Mouse (Mus musculus) ES-E14 (cell line): ENCODE measurements around the gene Resp18.

Experiments used
- HCFC1 ChIP-seq: IDR thresholded peaks from 2 replicates; pipeline ENCODE4 v1.6.1; 2012; ENCODE audit warnings: low read length, inconsistent platforms, borderline replicate concordance; ENCODE audit not compliant: insufficient read depth
- MAFK ChIP-seq: IDR thresholded peaks from 2 replicates; pipeline ENCODE4 v1.6.1; 2014; ENCODE audit warnings: mild to moderate bottlenecking, low read depth, low read length, inconsistent platforms; ENCODE audit not compliant: insufficient read depth
- ZC3H11A ChIP-seq: IDR thresholded peaks from 2 replicates; pipeline ENCODE4 v1.6.1; 2012; ENCODE audit warnings: low read depth, mild to moderate bottlenecking, inconsistent platforms, low read length, borderline replicate concordance

DNA sequence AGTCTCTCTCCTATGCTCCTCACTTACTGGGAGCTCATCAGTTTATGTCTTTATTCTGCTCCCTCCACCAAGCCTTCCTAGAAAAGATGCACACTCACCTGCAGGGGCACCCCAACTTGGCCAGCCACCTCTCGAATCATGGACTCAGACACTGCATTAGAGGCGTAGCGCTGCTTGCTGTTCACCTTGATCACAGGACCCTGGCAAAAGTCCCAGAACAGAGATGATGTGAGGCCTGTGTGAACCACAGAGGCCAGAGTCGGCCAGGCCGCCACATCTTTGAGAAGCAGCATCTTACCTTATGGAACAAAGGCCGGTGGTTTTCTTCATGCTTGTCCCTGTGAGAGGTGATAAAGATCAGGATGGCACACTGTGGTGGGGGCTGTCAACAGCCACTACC lies 33.5 kb upstream of the Resp18 start:
- TF ChIP-seq HCFC1: no peak
- TF ChIP-seq MAFK: no peak
- no peak for TF ChIP-seq ZC3H11A
